Mouse (Mus musculus) forebrain, embryonic 10.5 days (tissue): ENCODE measurements around the gene Syce2. TPM values are rescaled to one million over a fixed set of nuclear protein-coding genes. Genes with fewer than 3 reads are reported as not detected.
A peak's percentile ranks its signal among the peaks of the same experiment; 100 is the strongest.

Experiments used
- DNase-seq: peaks from one replicate; pipeline ENCODE4 v3.0.0-alpha.2; 2017; ENCODE audit warnings: low spot score; ENCODE audit errors: extremely low spot score
- H3K27ac ChIP-seq: fragments of 300-500 bp; sonication (generic); 2 replicates; pipeline ENCODE4 v1.5.1; 2016; ENCODE audit warnings: mild to moderate bottlenecking
- H3K27me3 ChIP-seq: fragments of 300-500 bp; sonication (generic); 2 replicates; pipeline ENCODE4 v1.6.1; 2016; ENCODE audit warnings: mild to moderate bottlenecking; ENCODE audit not compliant: poor library complexity, severe bottlenecking
- H3K36me3 ChIP-seq: fragments of 300-500 bp; sonication (generic); replicated peaks from 2 replicates; pipeline ENCODE4 v1.6.1; 2016; ENCODE audit warnings: mild to moderate bottlenecking, moderate library complexity
- H3K4me1 ChIP-seq: fragments of 300-500 bp; sonication (generic); 2 replicates; pipeline ENCODE4 v1.6.1; 2016
- H3K4me3 ChIP-seq: fragments of 300-500 bp; sonication (generic); 2 replicates; pipeline ENCODE4 v1.5.1; 2016; ENCODE audit warnings: mild to moderate bottlenecking, moderate library complexity
- H3K9me3 ChIP-seq: fragments of 300-500 bp; sonication (generic); 2 replicates; pipeline ENCODE4 v1.6.1; 2016; ENCODE audit warnings: mild to moderate bottlenecking, moderate library complexity
- WGBS: fragments of 180-500 bp; shearing (Covaris S2); methylation state at CpG from one replicate; pipeline ENCODE4 v1.1.7; 2016; 5-methylcytosine and 5-hydroxymethylcytosine counted together
- polyA plus RNA-seq: library from polyadenylated mRNA; unstranded; fragments of >200 nt; fragmentation: Nextera tagmentation; extraction: Ambion mirVana; gene quantifications from 2 replicates; pipeline ENCODE4 v1.2.1, GENCODE M21; 2016

Gene Syce2
- polyA plus RNA-seq, 1 experiment from 2014 or later: 92.7 TPM

DNA sequence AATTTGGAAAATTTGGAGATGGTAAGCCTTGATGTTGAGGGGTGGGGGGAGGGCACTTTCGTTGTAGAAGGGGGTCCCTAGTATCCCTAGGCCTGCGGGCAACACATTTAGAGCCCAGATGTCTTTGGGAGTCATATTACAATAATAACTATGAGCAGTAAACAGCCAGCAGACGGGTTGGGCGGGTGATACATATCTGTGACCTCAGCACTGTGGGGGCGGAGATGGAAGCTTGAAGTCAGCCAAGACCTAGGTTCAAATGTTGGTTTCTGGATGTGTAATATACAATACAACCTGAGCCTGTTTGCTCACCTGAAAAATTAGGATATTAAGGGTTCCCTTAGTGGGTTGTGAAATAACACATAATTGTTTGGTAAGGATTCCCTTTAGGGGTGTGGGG is 38.0 kb downstream of the Syce2 start:
- H3K4me1 ChIP-seq: peaks cover 35% of the 10 kb centered on the region
- DNase-seq: no peak
- H3K36me3 ChIP-seq: peaks cover 5% of the 10 kb centered on the region
- WGBS: 90% methylated on average over 5 of the region's 5 CpGs
- H3K27ac ChIP-seq: no peak overlapping the region
- H3K27me3 ChIP-seq: peaks cover 71% of the 10 kb centered on the region
- H3K9me3 ChIP-seq: peaks cover 4% of the 10 kb centered on the region; the same call in 1 of the 2 replicates
- H3K4me3 ChIP-seq: no peak overlapping the region

DNA sequence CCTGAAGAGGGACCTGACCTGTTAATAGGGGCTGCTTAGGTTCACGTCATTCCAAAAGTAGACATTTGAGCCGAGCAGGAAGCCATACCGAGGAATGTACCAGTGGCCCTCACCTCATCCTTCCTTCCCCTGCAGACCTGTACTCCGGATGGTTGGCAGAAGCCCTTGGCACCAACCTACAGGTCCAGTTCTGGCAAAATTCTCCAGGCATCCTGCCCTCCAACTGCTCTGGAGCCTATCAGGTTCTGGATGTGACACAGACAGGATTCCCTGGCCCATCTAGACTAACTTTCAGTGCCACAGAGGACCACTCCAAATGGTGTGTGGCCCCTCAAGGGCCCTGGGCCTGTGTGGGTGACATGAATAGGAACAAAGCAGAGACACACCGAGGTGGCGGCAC is 38.6 kb downstream of the Syce2 start:
- H3K27ac ChIP-seq: no peak overlapping the region
- peaks cover 71% of the 10 kb centered on the region for H3K27me3 ChIP-seq
- no peak overlapping the region for H3K4me3 ChIP-seq
- WGBS: 89% methylated on average over 6 of the region's 6 CpGs
- peaks cover 35% of the 10 kb centered on the region for H3K4me1 ChIP-seq
- H3K9me3 ChIP-seq: peaks cover 4% of the 10 kb centered on the region; the same call in 1 of the 2 replicates
- DNase-seq: no peak
- peaks cover 5% of the 10 kb centered on the region for H3K36me3 ChIP-seq

DNA sequence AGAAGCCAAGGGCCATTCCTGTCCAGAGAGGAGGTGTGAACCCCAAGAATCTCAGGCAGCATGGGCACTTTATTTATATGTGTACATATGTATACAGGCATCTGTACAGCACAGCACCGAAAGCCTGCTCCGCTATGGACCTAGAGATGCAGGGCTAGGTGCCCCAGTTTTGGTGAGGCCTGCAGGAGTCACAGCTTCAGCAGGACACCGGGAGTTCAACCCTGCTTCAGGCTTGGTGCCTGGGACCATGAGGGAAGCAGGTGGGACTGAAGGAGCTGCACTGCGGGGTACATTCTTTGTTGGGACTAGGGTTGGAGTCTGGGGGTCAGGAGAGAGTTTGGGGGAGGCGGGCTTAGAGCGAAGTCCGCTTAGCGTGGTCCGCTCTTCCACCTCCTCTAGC is 39.9 kb downstream of the Syce2 start:
- H3K27ac ChIP-seq: no peak overlapping the region
- 82% methylated on average over 9 of the region's 9 CpGs for WGBS
- peaks cover 4% of the 10 kb centered on the region; the same call in 1 of the 2 replicates for H3K9me3 ChIP-seq
- H3K36me3 ChIP-seq: peaks cover 10% of the 10 kb centered on the region
- peaks cover 35% of the 10 kb centered on the region for H3K4me1 ChIP-seq
- DNase-seq: no peak
- H3K27me3 ChIP-seq: peaks cover 81% of the 10 kb centered on the region
- H3K4me3 ChIP-seq: peak overlapping the region; percentile 56; the same call in 1 of the 2 replicates

DNA sequence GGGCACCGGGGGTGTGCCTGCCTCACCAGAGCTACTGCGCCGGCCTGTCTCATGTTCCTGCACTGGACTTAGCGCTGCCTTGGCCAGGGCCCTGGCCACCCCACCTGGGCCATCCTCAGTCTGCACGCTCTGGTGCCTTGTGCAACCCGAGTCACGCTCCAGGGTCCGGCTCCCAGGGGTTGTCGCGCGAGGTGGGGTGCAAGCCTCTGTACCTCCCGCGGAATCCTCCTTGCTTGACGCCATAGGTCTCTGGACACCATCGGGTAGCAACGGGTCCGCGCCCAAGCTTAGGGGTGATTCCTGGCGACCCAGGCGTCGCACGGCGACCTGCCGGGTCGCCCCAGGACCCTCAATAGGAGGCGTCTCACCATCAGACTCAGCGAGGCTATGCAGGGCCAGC is 40.5 kb downstream of the Syce2 start:
- Histone ChIP-seq H3K27me3 (peaks cover 86% of the 10 kb centered on the region), H3K4me3 (peak overlapping the region; percentile 56), H3K4me1 (peaks cover 35% of the 10 kb centered on the region), H3K9me3 (peaks cover 4% of the 10 kb centered on the region; the same call in 1 of the 2 replicates), H3K36me3 (peaks cover 10% of the 10 kb centered on the region), H3K27ac (no peak overlapping the region)
- 21% methylated on average over 27 of the region's 27 CpGs for WGBS
- DNase-seq: no peak

DNA sequence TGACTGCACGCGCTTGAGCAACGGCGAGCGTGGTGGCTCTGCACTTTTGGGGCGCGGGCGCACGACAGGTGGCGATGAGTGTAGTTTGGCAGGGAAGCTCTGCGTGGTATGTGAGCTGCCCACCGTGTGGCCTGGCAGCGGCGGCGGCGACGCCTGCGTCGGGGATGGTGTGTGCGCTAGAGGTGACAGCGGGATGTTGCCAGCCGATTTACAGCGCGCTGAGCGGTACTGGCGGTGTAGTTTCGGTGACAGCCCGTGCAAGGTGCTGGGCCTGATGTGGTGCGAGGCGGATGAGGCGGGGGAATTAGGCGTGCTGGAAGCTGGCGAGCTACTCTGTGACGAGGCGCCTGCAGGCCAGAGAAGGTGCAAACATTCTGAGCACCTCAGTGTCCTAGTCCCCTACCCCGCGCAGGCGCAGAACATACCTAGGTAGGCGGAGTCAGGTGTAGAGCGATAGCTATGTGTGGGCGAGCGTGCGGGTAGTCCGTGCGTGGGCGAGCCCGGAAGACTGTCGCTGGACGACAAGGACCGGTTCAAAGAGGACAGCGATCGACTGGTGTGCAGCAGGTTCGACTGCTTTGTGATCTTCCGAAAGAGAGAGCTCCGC is 41.1 kb downstream of the Syce2 start:
- Histone ChIP-seq H3K27me3 (peaks cover 92% of the 10 kb centered on the region), H3K36me3 (peaks cover 10% of the 10 kb centered on the region)
- 2% methylated on average over 55 of the region's 55 CpGs for WGBS

DNA sequence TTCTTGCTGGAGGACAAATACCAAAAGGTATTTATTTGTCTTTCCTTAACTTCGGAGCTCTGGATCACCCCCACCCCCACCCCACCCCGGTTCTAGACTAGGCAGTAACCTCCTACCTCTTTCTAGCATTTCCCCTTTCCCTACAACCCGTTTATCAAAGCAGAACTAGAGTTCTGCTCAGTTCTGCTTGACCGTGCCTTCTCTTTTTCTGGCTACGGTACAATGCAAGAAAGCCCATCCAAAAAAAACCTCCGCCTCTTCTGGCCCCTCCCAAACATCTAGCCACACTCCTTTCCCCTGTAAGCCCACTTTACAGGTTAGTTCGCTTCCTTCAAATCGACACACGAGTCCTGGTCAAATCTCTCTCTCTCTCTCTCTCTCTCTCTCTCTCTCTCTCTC is 41.6 kb downstream of the Syce2 start:
- Histone ChIP-seq H3K4me3 (peak overlapping the region; percentile 56), H3K9me3 (peaks cover 4% of the 10 kb centered on the region; the same call in 1 of the 2 replicates), H3K27ac (peak overlapping the region; percentile 27; the same call in 1 of the 2 replicates), H3K36me3 (peaks cover 10% of the 10 kb centered on the region), H3K27me3 (peaks cover 97% of the 10 kb centered on the region), H3K4me1 (peaks cover 38% of the 10 kb centered on the region)
- WGBS: 17% methylated on average over 9 of the region's 9 CpGs
- DNase-seq: no peak

More for the DNA sequence above, 41.1 kb downstream of the Syce2 start:
- Histone ChIP-seq H3K4me3 (peak overlapping the region; percentile 56), H3K4me1 (peaks cover 40% of the 10 kb centered on the region), H3K9me3 (peaks cover 4% of the 10 kb centered on the region; the same call in 1 of the 2 replicates), H3K27ac (0 out of 2 replicates have a peak overlapping the region, but pooled peaks have one; percentile 27)
- DNase-seq: peak; percentile 69

DNA sequence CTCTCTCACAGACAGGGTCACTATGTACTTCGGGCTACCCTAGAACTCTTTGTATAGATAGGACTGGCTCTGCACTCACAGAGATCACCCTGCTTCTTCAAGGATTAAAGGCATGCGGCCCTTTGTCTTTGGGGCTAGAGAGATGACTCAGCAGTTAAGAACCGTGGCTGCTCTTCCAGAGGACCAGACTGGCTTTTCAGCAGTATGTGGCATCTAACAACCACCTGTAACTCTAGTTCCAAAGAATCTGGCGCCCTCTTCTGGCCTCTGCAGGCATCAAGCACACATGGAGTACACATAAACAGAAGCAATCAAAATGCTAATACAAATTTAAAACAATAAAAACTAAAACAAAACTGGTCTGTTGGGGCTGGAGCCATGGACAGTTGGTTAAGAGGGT is 42.0 kb downstream of the Syce2 start:
- H3K36me3 ChIP-seq: peaks cover 10% of the 10 kb centered on the region
- H3K4me3 ChIP-seq: peak overlapping the region; percentile 56
- WGBS: 32% methylated on average over 4 of the region's 4 CpGs
- peaks cover 97% of the 10 kb centered on the region for H3K27me3 ChIP-seq
- no peak overlapping the region for H3K27ac ChIP-seq
- peaks cover 34% of the 10 kb centered on the region for H3K4me1 ChIP-seq
- peaks cover 4% of the 10 kb centered on the region; the same call in 1 of the 2 replicates for H3K9me3 ChIP-seq
- DNase-seq: peak; percentile 44

DNA sequence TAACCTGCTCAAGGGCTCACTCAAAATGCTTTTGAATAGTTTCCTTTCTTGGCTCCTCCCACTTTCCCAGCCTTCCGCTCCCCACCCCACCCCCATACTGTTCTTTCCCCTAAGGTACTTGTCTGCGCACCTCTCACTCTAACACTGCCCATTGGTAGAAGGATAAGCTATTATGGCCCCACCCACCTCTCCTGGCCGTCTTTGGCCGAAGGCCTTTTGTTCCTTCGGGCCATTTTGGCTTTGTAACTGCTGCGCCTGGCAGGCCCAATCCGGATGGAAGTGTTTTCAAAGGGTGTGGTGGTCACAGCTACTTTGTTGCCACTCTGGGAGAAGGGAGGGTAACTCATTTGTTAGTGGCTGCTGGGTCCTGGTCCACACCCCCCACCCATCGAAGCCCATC is 43.4 kb downstream of the Syce2 start:
- Histone ChIP-seq H3K4me1 (peaks cover 24% of the 10 kb centered on the region), H3K27ac (no peak overlapping the region), H3K36me3 (peaks cover 11% of the 10 kb centered on the region), H3K4me3 (no peak overlapping the region), H3K27me3 (peaks cover 86% of the 10 kb centered on the region), H3K9me3 (peaks cover 4% of the 10 kb centered on the region; the same call in 1 of the 2 replicates)
- WGBS: 89% methylated on average over 8 of the region's 8 CpGs
- DNase-seq: no peak

DNA sequence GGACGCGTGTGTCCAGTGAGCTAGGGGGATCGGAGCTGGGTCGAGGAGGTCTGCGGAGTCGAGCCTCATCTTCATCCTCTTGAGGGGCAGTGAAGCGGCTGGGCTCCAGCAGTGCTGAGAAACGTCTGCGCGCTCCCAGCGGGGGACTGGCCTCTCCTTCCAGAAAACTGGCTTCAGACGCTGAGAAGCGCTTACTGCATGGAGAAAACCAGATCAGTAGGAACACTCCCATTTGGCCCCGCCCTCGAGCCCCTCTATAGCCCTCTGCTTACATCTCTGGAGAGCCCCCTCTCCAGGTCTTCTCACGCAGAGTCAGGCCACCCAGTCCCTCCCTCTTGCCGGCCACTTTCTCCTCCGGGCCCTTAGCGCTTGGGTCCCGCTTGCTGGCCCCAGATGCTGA is 45.9 kb downstream of the Syce2 start:
- peaks cover 8% of the 10 kb centered on the region; the same call in 1 of the 2 replicates for H3K36me3 ChIP-seq
- DNase-seq: no peak
- peaks cover 18% of the 10 kb centered on the region for H3K4me1 ChIP-seq
- 38% methylated on average over 20 of the region's 20 CpGs for WGBS
- H3K27ac ChIP-seq: no peak overlapping the region
- peaks cover 64% of the 10 kb centered on the region for H3K27me3 ChIP-seq
- peak overlapping the region; percentile 11; the same call in 1 of the 2 replicates for H3K4me3 ChIP-seq
- H3K9me3 ChIP-seq: peaks cover 4% of the 10 kb centered on the region; the same call in 1 of the 2 replicates

DNA sequence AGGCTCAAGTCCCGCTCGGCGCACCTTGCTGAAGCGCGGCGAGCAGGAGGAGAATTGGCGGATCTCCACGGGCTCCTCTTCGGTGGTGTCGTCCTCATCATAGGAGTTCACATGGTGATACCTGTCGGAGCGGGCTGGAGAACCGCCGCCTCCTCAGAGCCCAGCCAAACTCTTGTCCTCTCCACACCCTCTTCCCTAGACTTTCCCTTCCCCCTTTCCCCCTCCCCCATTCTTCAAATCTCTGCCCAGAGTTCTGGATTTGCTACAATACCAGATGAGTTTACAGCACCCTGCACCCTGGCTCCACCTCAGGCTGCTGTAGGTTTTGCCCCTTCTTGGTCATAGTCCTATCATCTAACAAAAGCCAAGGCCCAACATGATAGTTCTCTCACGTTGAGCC is 46.7 kb downstream of the Syce2 start:
- 96% methylated on average over 15 of the region's 15 CpGs for WGBS
- no peak overlapping the region for H3K4me3 ChIP-seq
- no peak overlapping the region for H3K27ac ChIP-seq
- H3K9me3 ChIP-seq: peaks cover 4% of the 10 kb centered on the region; the same call in 1 of the 2 replicates
- H3K4me1 ChIP-seq: peaks cover 9% of the 10 kb centered on the region
- no peak for DNase-seq
- peaks cover 58% of the 10 kb centered on the region for H3K27me3 ChIP-seq
- H3K36me3 ChIP-seq: peaks cover 8% of the 10 kb centered on the region; the same call in 1 of the 2 replicates

DNA sequence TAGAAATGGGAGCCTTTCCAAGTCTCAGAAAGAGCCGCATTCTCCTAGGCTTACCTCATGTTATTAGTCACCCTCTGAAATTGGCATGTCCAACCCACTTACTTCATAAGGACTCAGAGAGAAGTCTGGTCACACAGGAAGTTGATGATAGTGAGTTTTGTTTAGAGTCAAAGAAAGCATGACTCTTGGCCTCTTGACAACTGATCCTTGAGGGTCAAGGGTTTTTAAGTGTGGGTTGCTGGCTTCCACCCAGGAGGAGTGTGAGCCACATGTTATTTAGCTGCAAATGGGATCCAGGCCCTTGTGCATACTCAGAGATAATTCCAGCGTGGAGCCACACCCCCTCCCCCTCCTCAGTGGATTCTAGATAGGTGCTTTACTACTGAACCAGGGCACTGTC is 49.7 kb downstream of the Syce2 start:
- WGBS: 80% methylated on average over 2 of the region's 2 CpGs
- Histone ChIP-seq H3K4me3 (no peak overlapping the region), H3K27me3 (peaks cover 42% of the 10 kb centered on the region), H3K36me3 (peaks cover 3% of the 10 kb centered on the region; the same call in 1 of the 2 replicates), H3K27ac (no peak overlapping the region), H3K9me3 (no peaks in the 10 kb centered on the region), H3K4me1 (peaks cover 6% of the 10 kb centered on the region)
- DNase-seq: no peak

DNA sequence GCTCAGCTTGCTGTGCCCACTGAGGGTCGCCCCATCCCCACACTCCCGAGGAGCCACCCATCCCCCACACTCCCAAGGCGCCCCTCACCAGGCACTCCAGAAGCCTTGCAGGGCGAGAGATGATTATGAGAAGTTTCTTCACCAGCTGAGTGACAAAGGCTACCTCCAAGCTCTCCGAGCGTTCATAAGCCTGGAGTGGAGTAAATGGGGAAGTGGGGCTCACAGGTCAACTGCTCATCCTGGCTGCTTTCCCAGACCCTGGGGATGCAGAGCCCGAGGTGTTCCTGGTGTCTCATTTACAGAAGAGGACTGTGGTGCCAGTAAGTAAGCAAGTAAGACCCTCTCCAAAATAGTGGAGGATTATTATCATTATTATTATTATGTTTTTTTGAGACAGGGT is 53.6 kb downstream of the Syce2 start:
- no peaks in the 10 kb centered on the region; the same call in 1 of the 2 replicates for H3K36me3 ChIP-seq
- DNase-seq: no peak
- peaks cover 15% of the 10 kb centered on the region for H3K4me1 ChIP-seq
- no peak overlapping the region for H3K4me3 ChIP-seq
- no peaks in the 10 kb centered on the region for H3K9me3 ChIP-seq
- H3K27me3 ChIP-seq: peaks cover 50% of the 10 kb centered on the region
- no peak overlapping the region for H3K27ac ChIP-seq
- 82% methylated on average over 7 of the region's 7 CpGs for WGBS

DNA sequence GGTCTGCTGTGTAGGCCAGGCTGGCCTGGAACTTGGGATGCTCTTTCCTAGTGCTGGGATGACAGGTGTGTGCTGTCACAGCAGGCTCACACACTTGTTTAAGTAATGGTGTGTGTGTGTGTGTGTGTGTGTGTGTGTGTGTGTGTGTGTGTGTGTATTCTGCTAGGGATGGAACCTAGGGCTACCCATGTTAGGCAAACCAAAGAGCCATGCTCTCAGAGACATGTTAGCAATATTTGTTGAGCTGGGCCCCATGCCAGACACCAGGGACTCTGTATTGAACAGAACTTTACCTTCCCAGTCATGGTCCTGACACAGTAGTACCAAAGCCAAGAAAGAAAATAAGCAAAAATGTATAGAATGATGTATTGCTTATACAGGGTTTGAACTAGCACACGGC is 55.6 kb downstream of the Syce2 start:
- Histone ChIP-seq H3K4me3 (no peak overlapping the region), H3K4me1 (peaks cover 15% of the 10 kb centered on the region), H3K27me3 (peaks cover 69% of the 10 kb centered on the region), H3K36me3 (no peaks in the 10 kb centered on the region), H3K27ac (no peak overlapping the region), H3K9me3 (no peaks in the 10 kb centered on the region)
- DNase-seq: no peak
- 98% methylated on average over 1 of the region's 1 CpGs for WGBS
